Mouse (Mus musculus): Measurements from ENCODE around the gene Palmd. TPM values are rescaled to one million over a fixed set of nuclear protein-coding genes. Genes with fewer than 3 reads are reported as not detected.

Palmd gene
- polyA plus RNA-seq, 1 experiment from 2014 or later, result 2.9 TPM

DNA sequence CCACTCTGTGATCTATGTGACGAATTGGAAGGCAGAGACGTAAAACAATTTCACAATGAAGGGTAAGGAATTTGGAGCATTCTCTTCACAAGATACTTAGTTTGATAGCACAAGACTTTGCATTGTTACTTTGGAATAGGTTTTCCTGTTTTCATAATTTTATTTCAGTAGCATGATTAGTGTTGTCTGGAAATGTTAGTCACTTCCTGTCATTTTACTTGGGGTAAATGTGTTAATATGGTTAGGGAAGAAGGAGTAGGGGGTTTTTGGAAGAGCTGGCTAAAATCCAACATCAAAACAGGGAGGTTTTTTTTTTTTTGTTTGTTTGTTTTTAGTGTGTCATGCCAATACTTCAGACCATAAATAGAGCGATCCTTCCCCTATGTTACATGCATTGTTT lies 47.3 kb downstream of the Palmd start:
- Histone ChIP-seq H3K9ac (ENCODE audit: low read depth, low read length) (no peak overlapping the region), H3K9me3 (ENCODE audit: control insufficient read depth, low read length) (no peaks in the 10 kb centered on the region), H3K27me3 (replicated peaks; ENCODE audit: control insufficient read depth, insufficient read depth, low read length) (no peaks in the 10 kb centered on the region), H3K27ac (ENCODE audit: low read length) (no peak overlapping the region), H3K36me3 (ENCODE audit: control insufficient read depth, insufficient read depth, low read length) (no peaks in the 10 kb centered on the region), H3K4me2 (ENCODE audit: low read depth, low read length) (no peak overlapping the region), H3K4me1 (ENCODE audit: control insufficient read depth, insufficient read depth, low read length) (no peaks in the 10 kb centered on the region), H3K4me3 (ENCODE audit: low read length) (no peak overlapping the region)
- WGBS, result 87% methylated on average over 3 of the region's 3 CpGs
- ATAC-seq, result no peak

DNA sequence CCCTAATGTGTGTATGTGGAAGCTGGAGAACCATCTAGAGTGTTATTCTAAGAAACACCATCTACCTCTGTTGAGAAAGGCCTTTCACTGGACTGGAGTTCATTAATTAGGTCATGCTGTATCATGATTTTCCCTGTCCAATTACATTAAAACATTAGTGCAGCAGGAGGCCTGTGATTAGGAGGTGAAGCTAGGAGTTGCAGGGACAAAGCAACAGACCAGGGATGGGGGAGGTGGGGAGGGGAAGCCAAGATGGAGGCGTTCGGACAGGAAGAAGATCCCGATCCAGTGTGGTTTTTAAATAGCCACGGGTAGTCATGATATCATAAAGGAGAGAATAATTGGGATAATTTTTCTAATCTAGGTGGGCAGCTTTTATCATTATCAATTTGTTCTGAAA lies 51.8 kb downstream of the Palmd start:
- no peak overlapping the region for H3K4me2 ChIP-seq (ENCODE audit: low read depth, low read length)
- no peaks in the 10 kb centered on the region for H3K4me1 ChIP-seq (ENCODE audit: control insufficient read depth, insufficient read depth, low read length)
- no peaks in the 10 kb centered on the region for H3K36me3 ChIP-seq (ENCODE audit: control insufficient read depth, insufficient read depth, low read length)
- H3K9me3 ChIP-seq (ENCODE audit: control insufficient read depth, low read length), result no peaks in the 10 kb centered on the region
- no peak overlapping the region for H3K27ac ChIP-seq (ENCODE audit: low read length)
- no peaks in the 10 kb centered on the region for H3K27me3 ChIP-seq (replicated peaks; ENCODE audit: control insufficient read depth, insufficient read depth, low read length)
- no peak overlapping the region for H3K4me3 ChIP-seq (ENCODE audit: low read length)
- no peak overlapping the region for H3K9ac ChIP-seq (ENCODE audit: low read depth, low read length)
- ATAC-seq, result no peak
- 88% methylated on average over 4 of the region's 4 CpGs for WGBS

DNA sequence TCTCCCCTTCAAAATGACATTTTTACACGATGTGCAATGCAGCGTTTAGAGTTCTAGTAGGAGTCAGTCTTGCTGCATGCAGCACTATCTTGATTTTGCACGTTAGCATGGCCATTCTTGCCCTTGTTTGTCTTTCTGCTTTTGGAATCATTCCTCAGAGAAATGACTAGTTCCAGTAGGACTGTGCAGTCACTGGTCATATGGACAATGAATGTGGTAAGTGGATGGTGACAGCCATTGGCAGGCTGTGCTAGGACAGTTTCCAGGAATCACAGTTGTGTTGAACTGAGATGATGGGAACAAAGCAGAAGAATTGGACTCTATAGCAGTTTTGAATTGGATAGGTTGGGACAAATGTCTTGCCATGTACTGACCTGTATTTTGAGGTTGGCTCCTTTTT lies 53.9 kb downstream of the Palmd start:
- ATAC-seq, result no peak
- H3K4me2 ChIP-seq (ENCODE audit: low read depth, low read length), result no peak overlapping the region
- WGBS, result 74% methylated on average over 3 of the region's 3 CpGs
- no peak overlapping the region for H3K9ac ChIP-seq (ENCODE audit: low read depth, low read length)
- no peak overlapping the region for H3K27ac ChIP-seq (ENCODE audit: low read length)
- H3K36me3 ChIP-seq (ENCODE audit: control insufficient read depth, insufficient read depth, low read length), result no peaks in the 10 kb centered on the region
- no peaks in the 10 kb centered on the region for H3K27me3 ChIP-seq (replicated peaks; ENCODE audit: control insufficient read depth, insufficient read depth, low read length)
- H3K4me3 ChIP-seq (ENCODE audit: low read length), result no peak overlapping the region
- H3K9me3 ChIP-seq (ENCODE audit: control insufficient read depth, low read length), result no peaks in the 10 kb centered on the region
- no peaks in the 10 kb centered on the region for H3K4me1 ChIP-seq (ENCODE audit: control insufficient read depth, insufficient read depth, low read length)

DNA sequence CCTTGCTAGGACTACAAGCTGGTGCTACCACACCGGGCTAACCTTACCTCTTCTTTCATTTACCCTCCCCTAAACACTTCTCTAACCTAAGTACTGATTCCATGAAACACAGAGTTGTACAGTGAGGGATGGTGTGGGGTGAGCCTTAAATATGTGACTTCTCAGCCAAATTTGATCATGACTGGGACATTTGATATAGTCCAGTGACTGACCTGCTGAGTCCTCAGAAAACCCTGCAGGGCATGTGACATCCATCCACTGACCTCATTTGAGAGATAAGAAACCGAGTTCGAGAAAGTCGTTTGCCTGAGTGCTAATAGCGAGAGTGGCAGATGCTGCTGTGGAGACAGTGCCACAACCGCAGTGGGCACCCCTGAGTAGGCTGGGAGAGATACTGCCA lies 54.4 kb downstream of the Palmd start:
- no peaks in the 10 kb centered on the region for H3K9me3 ChIP-seq (ENCODE audit: control insufficient read depth, low read length)
- H3K27me3 ChIP-seq (replicated peaks; ENCODE audit: control insufficient read depth, insufficient read depth, low read length), result no peaks in the 10 kb centered on the region
- H3K9ac ChIP-seq (ENCODE audit: low read depth, low read length), result no peak overlapping the region
- H3K4me3 ChIP-seq (ENCODE audit: low read length), result no peak overlapping the region
- ATAC-seq, result no peak
- H3K36me3 ChIP-seq (ENCODE audit: control insufficient read depth, insufficient read depth, low read length), result no peaks in the 10 kb centered on the region
- no peaks in the 10 kb centered on the region for H3K4me1 ChIP-seq (ENCODE audit: control insufficient read depth, insufficient read depth, low read length)
- H3K4me2 ChIP-seq (ENCODE audit: low read depth, low read length), result no peak overlapping the region
- H3K27ac ChIP-seq (ENCODE audit: low read length), result no peak overlapping the region
- WGBS, result 80% methylated on average over 6 of the region's 6 CpGs

DNA sequence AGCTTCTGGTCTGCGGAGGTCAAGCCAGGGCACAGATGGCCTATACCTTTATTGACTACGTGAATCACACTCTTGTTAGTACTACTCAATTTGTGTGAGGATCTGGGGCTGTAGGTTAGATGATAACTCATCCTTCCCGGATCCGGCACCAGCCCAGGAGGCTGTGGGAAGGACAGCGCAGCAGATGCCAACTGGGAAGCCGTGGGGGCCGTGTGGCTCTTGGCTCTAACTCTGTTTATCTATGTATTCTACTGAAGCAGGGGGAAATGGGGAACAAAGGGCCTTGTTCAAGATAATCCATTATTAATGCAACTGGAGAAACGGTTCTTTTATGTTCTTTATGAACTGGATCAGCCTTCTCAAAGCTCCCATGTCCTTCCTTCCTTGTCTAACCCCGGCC lies 62.2 kb downstream of the Palmd start:
- no peak overlapping the region for H3K4me2 ChIP-seq (ENCODE audit: low read depth, low read length)
- WGBS, result 69% methylated on average over 9 of the region's 9 CpGs

DNA sequence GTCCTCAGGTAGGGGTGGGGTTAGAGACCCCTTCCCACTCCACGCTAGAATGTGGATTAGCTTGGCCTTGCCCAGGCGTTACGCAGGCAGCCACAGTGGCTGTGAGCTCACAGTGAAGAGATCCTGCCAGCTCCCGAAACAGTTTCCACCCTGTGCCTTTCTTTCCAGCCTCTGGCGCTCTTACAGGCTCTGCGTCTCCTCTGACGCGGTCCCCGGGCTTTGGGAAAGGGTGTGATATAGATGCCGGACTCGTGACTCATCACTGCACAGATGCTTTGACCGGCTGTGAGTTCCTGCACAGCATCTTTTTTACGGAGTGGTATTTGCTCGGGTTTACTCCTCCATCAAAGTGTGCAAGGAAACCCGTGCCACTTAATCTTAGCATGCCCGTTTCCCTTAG lies 62.9 kb downstream of the Palmd start:
- no peaks in the 10 kb centered on the region for H3K9me3 ChIP-seq (ENCODE audit: control insufficient read depth, low read length)
- no peak overlapping the region for H3K4me2 ChIP-seq (ENCODE audit: low read depth, low read length)
- no peak overlapping the region for H3K9ac ChIP-seq (ENCODE audit: low read depth, low read length)
- WGBS, result 79% methylated on average over 16 of the region's 16 CpGs
- no peak for ATAC-seq
- H3K4me3 ChIP-seq (ENCODE audit: low read length), result no peak overlapping the region
- no peaks in the 10 kb centered on the region for H3K27me3 ChIP-seq (replicated peaks; ENCODE audit: control insufficient read depth, insufficient read depth, low read length)
- H3K27ac ChIP-seq (ENCODE audit: low read length), result no peak overlapping the region
- H3K4me1 ChIP-seq (ENCODE audit: control insufficient read depth, insufficient read depth, low read length), result no peaks in the 10 kb centered on the region
- no peaks in the 10 kb centered on the region for H3K36me3 ChIP-seq (ENCODE audit: control insufficient read depth, insufficient read depth, low read length)

More for the DNA sequence above, 62.2 kb downstream of the Palmd start:
- no peak overlapping the region for H3K9ac ChIP-seq (ENCODE audit: low read depth, low read length)
- H3K4me3 ChIP-seq (ENCODE audit: low read length), result no peak overlapping the region
- H3K9me3 ChIP-seq (ENCODE audit: control insufficient read depth, low read length), result no peaks in the 10 kb centered on the region
- H3K36me3 ChIP-seq (ENCODE audit: control insufficient read depth, insufficient read depth, low read length), result no peaks in the 10 kb centered on the region
- no peaks in the 10 kb centered on the region for H3K4me1 ChIP-seq (ENCODE audit: control insufficient read depth, insufficient read depth, low read length)
- no peak for ATAC-seq
- no peaks in the 10 kb centered on the region for H3K27me3 ChIP-seq (replicated peaks; ENCODE audit: control insufficient read depth, insufficient read depth, low read length)
- H3K27ac ChIP-seq (ENCODE audit: low read length), result no peak overlapping the region

DNA sequence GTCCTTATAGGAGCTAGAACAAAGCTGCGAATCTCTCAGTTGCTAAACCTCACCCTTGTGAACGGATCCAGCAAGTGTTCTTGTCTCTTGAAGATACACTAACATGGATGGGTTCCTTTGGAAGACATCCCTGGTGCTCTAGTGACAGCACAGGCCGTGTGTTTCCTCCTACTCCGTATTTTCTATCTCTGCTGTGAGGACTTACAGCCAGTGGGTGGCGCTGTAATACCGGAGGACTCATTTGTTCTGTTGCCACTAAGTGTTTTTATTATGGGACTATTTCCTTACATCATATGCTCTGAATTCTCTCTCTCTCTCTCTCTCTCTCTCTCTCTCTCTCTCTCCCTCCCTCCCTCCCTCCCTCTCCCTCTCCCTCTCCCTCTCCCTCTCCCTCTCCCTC lies 64.6 kb downstream of the Palmd start:
- 28% methylated on average over 6 of the region's 6 CpGs for WGBS
- no peak for ATAC-seq
- no peak overlapping the region for H3K4me2 ChIP-seq (ENCODE audit: low read depth, low read length)
- H3K4me1 ChIP-seq (ENCODE audit: control insufficient read depth, insufficient read depth, low read length), result no peaks in the 10 kb centered on the region
- H3K36me3 ChIP-seq (ENCODE audit: control insufficient read depth, insufficient read depth, low read length), result no peaks in the 10 kb centered on the region
- H3K9me3 ChIP-seq (ENCODE audit: control insufficient read depth, low read length), result no peaks in the 10 kb centered on the region
- H3K9ac ChIP-seq (ENCODE audit: low read depth, low read length), result no peak overlapping the region
- no peaks in the 10 kb centered on the region for H3K27me3 ChIP-seq (replicated peaks; ENCODE audit: control insufficient read depth, insufficient read depth, low read length)
- no peak overlapping the region for H3K4me3 ChIP-seq (ENCODE audit: low read length)
- H3K27ac ChIP-seq (ENCODE audit: low read length), result no peak overlapping the region

DNA sequence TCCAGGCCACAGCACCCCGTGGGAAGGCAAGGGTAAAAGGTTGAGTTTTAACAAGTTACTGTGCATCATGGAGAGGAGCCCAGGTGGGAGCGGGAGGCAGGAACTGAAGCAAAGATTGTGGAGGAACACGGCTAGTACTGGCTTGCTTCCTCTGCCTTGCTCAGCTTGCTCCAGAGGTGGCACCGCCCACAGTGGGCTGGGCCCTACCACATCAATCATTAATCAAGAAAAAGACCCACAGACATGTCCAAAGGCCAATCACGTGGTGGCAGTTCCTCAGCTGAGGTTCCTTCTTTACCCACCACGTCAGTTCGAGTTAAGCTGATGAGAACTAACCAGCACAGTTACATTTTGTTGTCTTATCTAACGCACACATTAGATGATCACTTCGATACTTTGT lies 75.9 kb downstream of the Palmd start:
- WGBS, result 70% methylated on average over 9 of the region's 9 CpGs
- Histone ChIP-seq H3K27ac (ENCODE audit: low read length) (no peak overlapping the region), H3K4me2 (ENCODE audit: low read depth, low read length) (no peak overlapping the region), H3K4me1 (ENCODE audit: control insufficient read depth, insufficient read depth, low read length) (no peaks in the 10 kb centered on the region), H3K36me3 (ENCODE audit: control insufficient read depth, insufficient read depth, low read length) (0 out of 2 replicates have a peak, but pooled peaks cover 4% of the 10 kb centered on the region), H3K4me3 (ENCODE audit: low read length) (no peak overlapping the region), H3K9me3 (ENCODE audit: control insufficient read depth, low read length) (no peaks in the 10 kb centered on the region), H3K27me3 (replicated peaks; ENCODE audit: control insufficient read depth, insufficient read depth, low read length) (no peaks in the 10 kb centered on the region), H3K9ac (ENCODE audit: low read depth, low read length) (no peak overlapping the region)
- ATAC-seq, result peak; percentile 95

DNA sequence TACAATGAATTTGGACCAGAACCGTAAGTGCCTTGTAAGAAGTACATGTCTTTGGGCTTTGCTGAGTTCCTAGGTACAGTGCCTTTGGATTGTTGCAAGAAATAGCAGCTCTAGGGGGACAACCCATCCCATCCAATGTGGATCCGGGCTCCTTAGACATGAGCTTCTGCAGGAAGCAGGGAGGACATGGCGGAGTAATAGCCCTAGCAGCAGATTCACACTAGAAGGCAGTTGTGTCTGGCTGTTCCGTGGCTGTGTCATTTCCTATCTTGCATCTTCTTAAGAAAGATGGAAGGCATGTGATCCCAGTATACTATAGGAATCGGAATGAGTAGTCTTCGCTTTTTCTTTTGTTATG lies 76.6 kb downstream of the Palmd start:
- no peak for ATAC-seq

DNA sequence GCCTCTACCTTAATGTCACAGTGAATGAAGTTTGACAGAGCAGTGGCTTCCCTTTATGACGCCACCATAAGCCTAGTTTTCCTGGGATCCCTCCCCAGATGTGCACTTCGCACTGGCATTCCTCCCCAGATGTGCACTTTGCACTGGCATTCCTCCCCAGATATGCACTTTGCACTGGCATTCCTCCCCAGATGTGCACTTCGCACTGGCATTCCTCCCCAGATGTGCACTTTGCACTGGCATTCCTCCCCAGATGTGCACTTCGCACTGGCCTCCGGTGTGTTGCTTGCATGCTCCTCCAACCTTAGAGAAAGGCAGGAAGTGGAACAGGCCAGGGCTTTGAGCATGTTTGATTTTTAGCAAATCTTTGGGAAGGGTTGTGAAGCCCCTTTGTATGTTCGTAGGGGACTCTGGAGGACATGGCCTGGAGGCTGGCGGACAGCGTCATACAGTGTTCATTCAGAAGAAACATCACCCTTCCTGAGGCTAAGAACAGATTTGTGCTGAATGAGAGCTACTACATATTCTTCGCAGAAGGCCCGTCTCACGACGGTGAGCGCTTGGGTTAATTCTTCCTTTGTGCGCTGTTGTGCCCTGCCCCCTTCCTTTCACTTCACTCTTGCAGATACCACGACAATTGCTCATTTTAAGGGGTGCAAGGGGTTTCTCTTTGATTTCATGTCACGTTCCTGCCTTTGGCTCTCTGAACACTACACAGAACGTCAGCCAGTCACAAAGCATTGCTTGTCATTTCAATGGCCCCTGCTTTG lies 77.2 kb downstream of the Palmd start:
- Histone ChIP-seq H3K36me3 (ENCODE audit: control insufficient read depth, insufficient read depth, low read length) (no peaks in the 10 kb centered on the region), H3K9me3 (ENCODE audit: control insufficient read depth, low read length) (no peaks in the 10 kb centered on the region), H3K27ac (ENCODE audit: low read length) (no peak overlapping the region), H3K9ac (ENCODE audit: low read depth, low read length) (no peak overlapping the region), H3K27me3 (replicated peaks; ENCODE audit: control insufficient read depth, insufficient read depth, low read length) (no peaks in the 10 kb centered on the region), H3K4me3 (ENCODE audit: low read length) (no peak overlapping the region), H3K4me1 (ENCODE audit: control insufficient read depth, insufficient read depth, low read length) (no peaks in the 10 kb centered on the region), H3K4me2 (ENCODE audit: low read depth, low read length) (no peak overlapping the region)
- 86% methylated on average over 17 of the region's 17 CpGs for WGBS
- ATAC-seq, result no peak

More for the DNA sequence above, 76.6 kb downstream of the Palmd start:
- Histone ChIP-seq H3K36me3 (ENCODE audit: control insufficient read depth, insufficient read depth, low read length) (0 out of 2 replicates have a peak, but pooled peaks cover 2% of the 10 kb centered on the region), H3K4me3 (ENCODE audit: low read length) (no peak overlapping the region), H3K27ac (ENCODE audit: low read length) (no peak overlapping the region), H3K27me3 (replicated peaks; ENCODE audit: control insufficient read depth, insufficient read depth, low read length) (no peaks in the 10 kb centered on the region), H3K4me2 (ENCODE audit: low read depth, low read length) (no peak overlapping the region), H3K4me1 (ENCODE audit: control insufficient read depth, insufficient read depth, low read length) (no peaks in the 10 kb centered on the region), H3K9ac (ENCODE audit: low read depth, low read length) (no peak overlapping the region), H3K9me3 (ENCODE audit: control insufficient read depth, low read length) (no peaks in the 10 kb centered on the region)
- WGBS, result 89% methylated on average over 6 of the region's 6 CpGs
